Mouse (Mus musculus) G1E (cell line): Measurements from ENCODE around the gene Plcb1.

Source experiments
- CTCF ChIP-seq: IDR thresholded peaks from 2 replicates; pipeline ENCODE4 v1.5.1; 2012; ENCODE audit warnings: low read depth, low read length, inconsistent platforms, mixed read lengths
- TAL1 ChIP-seq: conservative IDR thresholded peaks from 2 replicates; pipeline ENCODE4 v1.6.1; 2012; ENCODE audit warnings: low read depth, low read length, inconsistent platforms, mixed read lengths

DNA sequence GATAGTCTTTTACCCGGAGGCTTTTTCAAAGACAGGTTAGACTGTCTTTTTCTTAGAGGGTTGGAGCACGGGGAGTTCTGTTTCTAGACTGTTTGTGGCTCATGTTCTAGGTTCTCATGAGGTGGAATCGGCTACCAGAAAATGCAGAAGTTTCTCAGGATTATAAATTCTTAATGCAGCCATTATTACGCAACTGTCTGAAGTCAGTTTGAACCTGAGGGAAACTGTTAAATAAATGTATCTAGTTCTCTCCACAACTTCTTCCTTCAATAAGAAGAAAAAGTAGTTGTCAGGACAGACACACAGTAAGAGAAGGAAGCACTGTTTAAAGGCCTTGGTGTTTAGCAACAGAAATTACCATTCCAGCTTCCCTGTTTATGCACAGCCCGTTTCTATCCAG, 577.1 kb downstream of the Plcb1 start:
- TF ChIP-seq CTCF (no peak), TAL1 (no peak)
